ENCODE assay signal across 8 mouse cellular contexts in genomic region chr14:75786868-75787793, GRCm38 (mm10). TPM values are rescaled to one million over a fixed set of nuclear protein-coding genes. Genes with fewer than 3 reads are reported as not detected.
A peak's percentile ranks its signal among the peaks of the same experiment; 100 is the strongest.
DNase-seq lines count a peak whose midpoint lies in the region; ATAC-seq lines count a peak whose summit lies in the region.

Gene Slc25a30 (minus strand): TSS chr14:75787037.

- DNase-seq in adipocyte (ENCODE audit: low spot score) = peak; percentile 91
- DNase-seq in embryo, embryonic 10 days (ENCODE audit: low spot score) = peak; percentile 98
- peak; percentile 96 for DNase-seq in gastrocnemius, postnatal 10 days
- peak; percentile 95 to 99 for DNase-seq in left cerebral cortex, postnatal 10 days (ENCODE audit: extremely low spot score in 1 of 2, low spot score in 2 of 2)
- peak; percentile 97 for DNase-seq in right cerebral cortex, postnatal 25 days
- DNase-seq in urinary bladder, postnatal 4 days (ENCODE audit: low spot score in 2 of 2) = peak; percentile 94 to 97

- intact Hi-C loops in left cerebral cortex, postnatal 10 days (cut with DNase I) = no loop called here

- peak; percentile 97 for ATAC-seq in inflammation-experienced regulatory T-cells, adult 6 months
- peak; percentile 97 for ATAC-seq in megakaryocyte-erythroid progenitor cell, adult 5-6 weeks (replicated peaks; ENCODE audit: low FRiP score, low TSS enrichment, poor library complexity, severe bottlenecking)

RNA-seq across cellular contexts. Expression of gene Slc25a30, which starts in this region (rescaled TPM):
- total RNA-seq in gastrocnemius, postnatal 10 days (2021) = 1 to 10 TPM; 6.3 to 9.8 TPM
- 10 to 100 TPM; 19.9 to 22.3 (median 21.9) TPM for polyA plus RNA-seq in inflammation-experienced regulatory T-cells, adult 6 months (2017; shearing (Covaris generic))
- 10 to 100 TPM; 11.0 to 15.6 TPM for total RNA-seq in left cerebral cortex, postnatal 10 days (2021)
- total RNA-seq in megakaryocyte-erythroid progenitor cell, adult 5-6 weeks (2014; fragmentation: Nextera tagmentation) = 26.0 and 33.0 TPM in 2 replicates
- 22.5 and 32.6 TPM in 2 replicates for total RNA-seq in megakaryocyte-erythroid progenitor cell, adult 5-6 weeks (2017)

Comparison
In these comparisons a context has a peak if more than half of its experiments do, and no peak if none do; other contexts are left out.
1. Peak in every context shown above with its lines: DNase-seq and ATAC-seq.